30 mouse cellular contexts compared by ENCODE assay signal in genomic region chr7:91689829-91690228, GRCm38 (mm10).
DNase-seq lines count a peak whose midpoint lies in the region; ATAC-seq and TF ChIP-seq lines count a peak whose summit lies in the region.
"Had no signal": no experiment of that assay in that cellular context is flagged by ENCODE, and none has a peak within 500 bp of the region (broad histone marks: within the 10 kb centered on the region; RNA-seq: fewer than 3 reads in every experiment).

No protein-coding gene starts in this region.

- no peak overlapping the region for H3K4me3 ChIP-seq in kidney, embryonic 14.5 days (ENCODE audit: low read length)
- no peak overlapping the region for H3K4me3 ChIP-seq in liver, postnatal 0 days (ENCODE audit: low read depth, low read length)
- H3K4me3 ChIP-seq: embryonic facial prominence, embryonic 13.5 days; erythroblast, embryonic 14.5 days; forebrain, embryonic 12.5 days; intestine, embryonic 15.5 days; limb, embryonic 10.5 days; limb, embryonic 15.5 days; liver, embryonic 13.5 days; midbrain, embryonic 13.5 days had no signal

- no peak for TF ChIP-seq CTCF in liver, postnatal 0 days (IDR thresholded peaks at IDR 0.05; ENCODE audit: low read depth)

- H3K27me3 ChIP-seq in kidney, embryonic 14.5 days (ENCODE audit: control insufficient read depth, insufficient read depth, low read length) = no peaks in the 10 kb centered on the region
- no peaks in the 10 kb centered on the region for H3K27me3 ChIP-seq in liver, postnatal 0 days (ENCODE audit: insufficient read depth, low read length)
- H3K27me3 ChIP-seq: embryonic facial prominence, embryonic 13.5 days; forebrain, embryonic 12.5 days; intestine, embryonic 15.5 days; limb, embryonic 15.5 days; liver, embryonic 13.5 days; midbrain, embryonic 13.5 days had no signal

- no peak overlapping the region for H3K27ac ChIP-seq in kidney, embryonic 14.5 days (ENCODE audit: low read depth, low read length)
- no peak overlapping the region for H3K27ac ChIP-seq in liver, postnatal 0 days (ENCODE audit: low read depth)
- H3K27ac ChIP-seq: embryonic facial prominence, embryonic 13.5 days; forebrain, embryonic 12.5 days; intestine, embryonic 15.5 days; limb, embryonic 10.5 days; limb, embryonic 15.5 days; liver, embryonic 13.5 days; macrophage; midbrain, embryonic 13.5 days; stomach, postnatal 0 days had no signal

- ATAC-seq in kidney, embryonic 14.5 days (ENCODE audit: low FRiP score, low TSS enrichment) = peak; percentile 91
- no peak for ATAC-seq in liver, postnatal 0 days
- ATAC-seq in granulocyte monocyte progenitor cell, adult 5-6 weeks (replicated peaks; ENCODE audit: poor library complexity, severe bottlenecking) = no peak
- ATAC-seq: hindbrain, embryonic 16.5 days; intestine, embryonic 15.5 days; midbrain, embryonic 13.5 days had no signal

- H3K4me1 ChIP-seq in kidney, embryonic 14.5 days (ENCODE audit: control insufficient read depth, insufficient read depth, low read length) = no peaks in the 10 kb centered on the region
- no peaks in the 10 kb centered on the region for H3K4me1 ChIP-seq in liver, postnatal 0 days (ENCODE audit: insufficient read depth)
- H3K4me1 ChIP-seq: embryonic facial prominence, embryonic 13.5 days; forebrain, embryonic 12.5 days; intestine, embryonic 15.5 days; limb, embryonic 10.5 days; limb, embryonic 15.5 days; liver, embryonic 13.5 days; midbrain, embryonic 13.5 days had no signal

- DNase-seq in kidney, postnatal 36 days = no peak
- peak; percentile 86 for DNase-seq in 3T3-L1 (ENCODE audit: low read depth, low spot score)
- DNase-seq in Muller cell, postnatal 12 days (ENCODE audit: inconsistent ontology term) = peak; percentile 58
- DNase-seq in fibroblast of lung, adult 2 months (ENCODE audit: low read depth) = peak; percentile 2
- no peak for DNase-seq in liver, postnatal 0 days
- DNase-seq: cerebellum, adult 11-12 months; cerebellum, adult 9-11 months; gastrocnemius, postnatal 10 days; heart, postnatal 14 days; kidney, postnatal 10 days; layer of hippocampus, adult 9-11 months; liver, embryonic 13.5 days; lung, adult 2 months; lung, postnatal 10 days; right cerebral cortex, adult 18-20 months; right cerebral cortex, postnatal 4 days; thymus, adult 18-20 months; thymus, postnatal 25 days had no signal

- WGBS in kidney, embryonic 14.5 days = 16% methylated on average over 2 of the region's 2 CpGs
- 75% methylated on average over 2 of the region's 2 CpGs for WGBS in liver, postnatal 0 days (ENCODE audit: insufficient replicate concordance)

- H3K9me3 ChIP-seq in kidney, embryonic 14.5 days (ENCODE audit: control insufficient read depth, low read length) = no peaks in the 10 kb centered on the region
- no peaks in the 10 kb centered on the region for H3K9me3 ChIP-seq in liver, postnatal 0 days (ENCODE audit: low read length)
- H3K9me3 ChIP-seq: embryonic facial prominence, embryonic 13.5 days; forebrain, embryonic 12.5 days; intestine, embryonic 15.5 days; limb, embryonic 10.5 days; limb, embryonic 15.5 days; liver, embryonic 13.5 days; midbrain, embryonic 13.5 days had no signal

- H3K36me3 ChIP-seq in kidney, embryonic 14.5 days (ENCODE audit: control insufficient read depth, insufficient read depth, low read length) = no peaks in the 10 kb centered on the region
- no peaks in the 10 kb centered on the region for H3K36me3 ChIP-seq in liver, postnatal 0 days (replicated peaks; ENCODE audit: insufficient read depth, low read length)
- H3K36me3 ChIP-seq: embryonic facial prominence, embryonic 13.5 days; forebrain, embryonic 12.5 days; intestine, embryonic 15.5 days; limb, embryonic 10.5 days; limb, embryonic 15.5 days; liver, embryonic 13.5 days; midbrain, embryonic 13.5 days had no signal

- no peak overlapping the region for H3K4me2 ChIP-seq in kidney, embryonic 14.5 days (replicated peaks; ENCODE audit: low read depth, low read length)
- H3K4me2 ChIP-seq in liver, postnatal 0 days (ENCODE audit: low read depth, low read length) = no peak overlapping the region
- H3K4me2 ChIP-seq: embryonic facial prominence, embryonic 13.5 days; forebrain, embryonic 12.5 days; intestine, embryonic 15.5 days; limb, embryonic 15.5 days; liver, embryonic 13.5 days; midbrain, embryonic 13.5 days had no signal

- no peak overlapping the region for H3K9ac ChIP-seq in kidney, embryonic 14.5 days (ENCODE audit: low read depth, low read length)
- no peak overlapping the region for H3K9ac ChIP-seq in liver, postnatal 0 days (replicated peaks)
- H3K9ac ChIP-seq: embryonic facial prominence, embryonic 13.5 days; forebrain, embryonic 12.5 days; intestine, embryonic 15.5 days; limb, embryonic 15.5 days; liver, embryonic 13.5 days; midbrain, embryonic 13.5 days had no signal

- TF ChIP-seq EP300 in liver, postnatal 0 days (IDR thresholded peaks at IDR 0.05; ENCODE audit: low read depth) = no peak

Comparison
In these comparisons a context has a peak if more than half of its experiments do, and no peak if none do; other contexts are left out.
1. DNase-seq: peak in 3T3-L1 (single experiment), Muller cell, postnatal 12 days (single experiment) and fibroblast of lung, adult 2 months (single experiment); none in kidney, postnatal 36 days (0 of 2) and liver, postnatal 0 days (single experiment).